Mouse (Mus musculus) heart, postnatal 10 days (tissue): ENCODE measurements around the gene Ankzf1. TPM values are rescaled to one million over a fixed set of nuclear protein-coding genes. Genes with fewer than 3 reads are reported as not detected.

Experiments used
- DNase-seq, 2 experiments: peaks; one replicate each; pipeline ENCODE4 v3.0.0; 2021
- intact Hi-C: fragments of 180-260 bp; cut with DNase I; formaldehyde crosslinking; loops from one replicate; pipeline ENCODE4 v1.15.1; 2025
- total RNA-seq, 2 experiments: library from RNA; stranded (reverse); gene quantifications; 2 replicates each; pipeline ENCODE4 v1.2.3; 2021

The Ankzf1 gene
- total RNA-seq, 2 experiments from 2014 or later, result 12.5 TPM

GRCm38 (mm10) chr1:75187126-75187525, 4.8 kb upstream of the Ankzf1 start:
- no peak for DNase-seq
- intact Hi-C loops, result no loop called here

DNA sequence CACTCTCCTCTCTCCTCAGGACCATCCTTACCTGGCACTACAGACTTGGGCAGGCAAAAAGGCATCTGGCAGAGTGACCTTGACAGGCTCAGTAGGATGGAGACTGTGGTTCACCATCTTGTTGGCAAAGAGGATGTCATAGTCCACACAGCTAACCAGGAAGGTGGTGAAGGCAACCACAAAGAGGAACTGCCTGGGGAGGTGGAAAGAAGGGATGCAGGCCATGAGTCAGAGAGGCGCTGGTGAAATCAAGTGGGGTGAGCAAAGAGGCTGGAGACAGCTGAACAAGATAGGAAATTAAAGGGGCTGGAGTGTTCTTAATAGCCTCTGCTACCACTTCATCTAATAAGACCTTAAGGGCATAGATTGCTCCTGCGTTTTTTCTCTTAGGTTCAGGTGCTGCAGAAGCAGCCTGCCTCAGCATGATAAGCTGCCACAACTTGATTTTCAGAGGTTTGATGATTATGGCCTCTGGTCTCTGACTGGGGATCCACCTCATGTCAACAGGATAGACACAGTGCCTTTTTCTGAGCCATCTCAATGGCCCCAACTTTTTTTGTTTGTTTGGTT, 4.0 kb upstream of the Ankzf1 start:
- intact Hi-C loops, result no loop called here

GRCm38 (mm10) chr1:75190577-75190976, 1.4 kb upstream of the Ankzf1 start:
- intact Hi-C loops, result no loop called here
- DNase-seq, result no peak

More for the DNA sequence above, 4.0 kb upstream of the Ankzf1 start:
- no peak for DNase-seq

GRCm38 (mm10) chr1:75191258-75191621, 711 bp upstream of the Ankzf1 start:
- intact Hi-C loops, result no loop called here
- no peak for DNase-seq

DNA sequence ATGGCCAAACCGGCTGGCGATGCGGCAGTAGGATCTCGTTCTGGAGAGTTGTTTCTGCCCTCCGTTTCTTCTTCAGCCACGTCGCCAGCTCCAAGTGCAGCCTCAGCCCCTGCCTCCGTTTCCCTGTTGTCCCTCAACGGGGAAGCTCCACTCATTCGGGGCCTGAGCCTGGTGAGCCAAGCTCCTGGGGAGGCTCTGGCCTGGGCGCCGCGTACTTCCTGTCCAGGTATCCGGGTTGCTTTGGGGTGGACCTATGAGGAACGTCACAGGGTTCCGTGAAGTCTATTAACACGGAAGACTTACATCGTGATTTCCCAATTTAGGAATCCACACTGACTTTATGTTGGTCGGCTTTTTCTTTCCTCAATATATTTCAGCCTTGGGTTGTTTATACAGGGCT, 501 bp downstream of the Ankzf1 start:
- DNase-seq, result peak; percentile 38 to 48
- intact Hi-C loops, result loop anchor here (1.0 kb wide), 1 partner anchor 17 kb away; no protein-coding TSS in a partner anchor

GRCm38 (mm10) chr1:75201236-75201635, 9.3 kb downstream of the Ankzf1 start:
- intact Hi-C loops, result no loop called here
- no peak for DNase-seq

DNA sequence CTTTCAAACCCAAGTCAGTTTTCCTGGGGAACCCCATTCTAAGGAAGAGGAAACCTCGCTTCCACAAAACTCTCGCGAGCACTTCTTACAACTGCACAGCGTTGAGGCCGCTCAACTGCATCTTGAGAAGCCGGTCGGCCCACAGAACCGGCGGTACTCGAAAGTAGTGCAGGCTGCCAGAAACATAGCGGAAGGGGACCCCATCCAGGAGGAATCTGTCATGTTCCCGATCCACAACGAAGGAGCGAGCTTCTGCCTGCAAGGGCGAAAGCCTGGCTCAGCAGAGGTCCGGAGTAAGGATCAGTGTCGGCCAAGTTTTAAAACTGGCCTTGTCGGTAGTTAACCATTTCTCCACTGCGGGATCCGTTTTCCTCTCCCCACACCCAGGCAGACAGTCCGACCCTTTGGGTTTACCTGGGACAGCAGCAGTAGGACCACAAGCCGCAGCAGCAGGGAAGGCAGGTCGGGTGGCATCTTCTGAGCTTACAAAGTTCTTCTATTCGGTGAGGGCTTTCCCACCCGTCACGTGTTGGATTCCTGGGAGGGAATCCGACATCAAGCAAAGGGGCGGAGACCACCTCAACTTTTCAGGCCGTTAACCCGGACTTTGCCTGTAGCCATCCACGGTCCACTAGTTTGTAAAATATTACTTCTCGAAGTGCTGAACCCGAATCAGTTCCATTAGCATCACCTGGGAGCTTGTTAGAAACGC, 17.2 kb downstream of the Ankzf1 start:
- peak; percentile 60 to 68 for DNase-seq
- intact Hi-C loops, result loop anchor here (1.0 kb wide), 1 partner anchor 17 kb away; the partner anchor contains the start of genes Ankzf1 and Atg9a

GRCm38 (mm10) chr1:75210136-75211087, 18.5 kb downstream of the Ankzf1 start, which contains the start of the genes Glb1l and Stk16:
Gene Glb1l (minus strand): TSS chr1:75210813.
Gene Stk16 (plus strand): TSS chr1:75210838.
- intact Hi-C loops, result no loop called here

DNA sequence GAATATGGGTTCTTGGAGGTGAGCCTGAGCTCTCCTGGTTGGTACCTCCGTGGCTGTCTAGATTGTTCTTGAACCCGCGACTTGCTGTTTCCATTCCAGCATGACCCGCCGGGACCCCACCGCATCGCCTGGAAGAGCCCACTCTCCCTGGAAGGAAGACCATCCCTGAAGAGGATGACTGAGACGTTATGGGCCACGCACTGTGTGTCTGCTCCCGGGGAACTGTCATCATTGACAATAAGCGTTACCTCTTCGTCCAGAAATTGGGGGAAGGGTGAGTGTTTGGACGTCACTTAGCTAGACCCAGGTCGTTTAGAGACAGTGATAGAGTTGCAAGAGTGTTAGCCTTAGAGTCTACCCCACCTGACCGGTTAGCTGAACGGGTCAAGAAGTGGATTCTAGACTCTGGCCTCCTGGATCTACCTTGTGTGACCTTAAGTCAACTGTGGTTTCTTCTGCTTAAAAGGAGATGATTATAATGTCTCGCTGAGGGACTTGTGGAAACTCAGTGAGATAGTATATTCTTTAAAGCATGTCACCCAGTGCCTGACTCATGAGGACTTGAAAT, 19.3 kb downstream of the Ankzf1 start:
- intact Hi-C loops, result no loop called here
- no peak for DNase-seq

More at GRCm38 (mm10) chr1:75210136-75211087, 18.5 kb downstream of the Ankzf1 start, which contains the start of the genes Glb1l and Stk16:
- DNase-seq, result peak; percentile 98

DNA sequence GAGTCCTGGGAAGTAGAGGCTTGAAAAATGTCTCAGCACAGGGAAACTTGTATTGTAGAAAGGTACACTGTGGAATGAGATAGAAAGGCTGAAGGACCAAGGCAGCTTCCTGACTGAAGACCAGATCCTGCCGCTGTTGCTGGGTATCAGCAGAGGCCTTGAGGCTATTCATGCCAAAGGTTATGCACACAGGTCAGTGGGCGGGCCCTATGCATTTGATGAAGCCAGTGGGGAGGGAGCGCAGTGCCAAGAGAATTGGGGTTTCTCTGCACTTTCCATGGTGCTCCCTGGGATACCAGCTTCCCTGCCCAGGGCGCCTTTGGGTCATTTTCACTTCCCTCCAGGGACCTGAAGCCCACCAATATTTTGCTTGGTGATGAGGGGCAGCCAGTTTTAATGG, 20.6 kb downstream of the Ankzf1 start:
- no peak for DNase-seq
- intact Hi-C loops, result no loop called here

- DNase-seq, result no peak
- intact Hi-C loops, result no loop called here
Measured at GRCm38 (mm10) chr1:75213096-75213495, 21.1 kb downstream of the Ankzf1 start.

DNA sequence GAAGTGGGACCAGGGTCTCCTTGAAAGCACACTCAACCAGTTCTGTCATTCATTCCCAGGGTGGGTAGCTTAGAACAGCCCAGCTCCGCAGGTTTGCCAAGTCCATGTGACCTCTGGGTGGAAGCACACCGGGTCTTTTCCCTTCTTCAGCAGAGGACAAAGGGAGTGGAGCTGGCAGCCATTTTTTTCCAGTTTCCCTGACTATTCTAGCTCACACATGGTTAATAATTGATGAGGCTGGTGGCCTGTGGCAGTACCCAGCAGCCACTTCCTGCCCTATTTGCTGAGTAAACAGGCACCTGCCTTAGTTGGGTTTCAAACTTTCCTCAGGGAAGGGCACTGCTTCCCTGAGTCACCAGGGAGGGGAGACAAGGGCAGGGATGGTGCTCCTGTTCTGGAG, 22.5 kb downstream of the Ankzf1 start:
- DNase-seq, result peak in 1 of 2 experiments; percentile 51
- intact Hi-C loops, result no loop called here

- intact Hi-C loops, result no loop called here
- peak; percentile 90 to 92 for DNase-seq
Measured at GRCm38 (mm10) chr1:75214886-75215285, 22.9 kb downstream of the Ankzf1 start.

GRCm38 (mm10) chr1:75215785-75216184, 23.8 kb downstream of the Ankzf1 start:
- no peak for DNase-seq
- intact Hi-C loops, result no loop called here

GRCm38 (mm10) chr1:75216797-75217585, 25.0 kb downstream of the Ankzf1 start:
- intact Hi-C loops, result no loop called here
- peak; percentile 84 to 85 for DNase-seq

- intact Hi-C loops, result loop anchor here (2.0 kb wide), 1 partner anchor 17 kb away; no protein-coding TSS in a partner anchor
- peak in 1 of 2 experiments; percentile 36 for DNase-seq
Measured at GRCm38 (mm10) chr1:75217893-75218226, 25.9 kb downstream of the Ankzf1 start.

- DNase-seq, result peak; percentile 84 to 87
- intact Hi-C loops, result loop anchor here (2.0 kb wide), 1 partner anchor 16 kb away; no protein-coding TSS in a partner anchor
Measured at GRCm38 (mm10) chr1:75218227-75219001, 26.5 kb downstream of the Ankzf1 start.

GRCm38 (mm10) chr1:75219078-75219477, 27.1 kb downstream of the Ankzf1 start:
- peak; percentile 91 to 92 for DNase-seq
- intact Hi-C loops, result loop anchor here (2.0 kb wide), 1 partner anchor 16 kb away; no protein-coding TSS in a partner anchor

DNA sequence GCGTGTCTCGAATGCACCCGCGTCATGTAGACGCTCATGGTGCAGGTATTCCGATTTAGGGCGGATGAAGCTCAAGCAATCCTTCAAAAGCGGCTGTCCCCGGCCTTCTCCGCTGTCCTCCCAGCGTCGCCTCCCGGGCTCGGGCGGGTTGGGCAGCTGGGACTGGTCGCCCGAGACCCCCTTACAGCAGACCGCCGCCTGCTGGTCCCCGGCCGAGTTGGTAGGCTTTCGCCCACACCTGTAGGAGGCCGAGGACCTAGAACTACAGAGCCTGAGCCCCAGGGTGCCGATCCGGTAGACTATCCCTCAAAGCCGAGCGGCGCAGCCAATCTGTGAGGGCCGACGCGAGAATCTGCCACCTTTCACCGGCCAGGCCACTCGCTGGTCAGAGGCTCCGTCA, 27.6 kb downstream of the Ankzf1 start, which contains the start of gene Tuba4a:
Gene Tuba4a, minus strand, starts transcription at position 335 of the 400 bp plus-strand sequence.
- DNase-seq, result peak in 1 of 2 experiments; percentile 33
- intact Hi-C loops, result loop anchor here (2.0 kb wide), 1 partner anchor 15 kb away; no protein-coding TSS in a partner anchor
